Mouse (Mus musculus): Measurements from ENCODE around the gene Fkbp11. TPM values are rescaled to one million over a fixed set of nuclear protein-coding genes. Genes with fewer than 3 reads are reported as not detected.
A peak's percentile ranks its signal among the peaks of the same experiment; 100 is the strongest.

Gene Fkbp11
- total RNA-seq, 2 experiments from 2014 or later: 6.2 to 6.7 TPM

DNA sequence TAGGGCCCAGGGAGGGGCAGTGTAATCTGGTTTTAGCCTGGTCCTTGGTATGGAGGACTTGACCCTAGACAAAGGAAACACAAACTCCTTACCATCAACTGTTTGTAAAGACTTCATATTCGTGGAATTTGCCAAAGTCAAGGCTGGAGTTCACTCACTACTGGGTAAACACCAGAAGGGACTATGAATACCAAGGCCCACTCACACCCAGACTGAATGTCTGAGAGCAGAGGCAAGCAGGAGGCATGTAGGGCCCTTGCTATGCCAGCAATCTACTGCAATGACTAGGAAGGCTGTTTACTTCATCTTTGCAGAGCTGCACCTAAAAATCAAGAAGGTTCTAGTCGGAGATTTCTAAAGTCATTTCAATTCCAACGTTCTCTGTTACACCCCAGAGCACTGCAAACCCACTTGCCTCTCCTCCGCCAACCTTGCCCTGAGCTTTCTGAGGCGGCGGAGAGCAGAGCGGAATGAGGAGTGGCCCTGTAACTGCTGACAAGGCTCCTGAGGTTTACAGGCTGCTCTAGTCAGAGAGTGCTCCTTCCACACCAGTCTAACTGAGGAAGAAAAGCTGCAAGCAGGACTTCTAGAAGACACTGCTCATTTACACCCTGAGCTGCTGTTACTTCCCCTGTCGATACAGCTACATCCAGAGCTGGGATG is 14.9 kb upstream of the Fkbp11 start:
- intact Hi-C loops (cut with DNase I): no loop called here
- no peak for DNase-seq

DNA sequence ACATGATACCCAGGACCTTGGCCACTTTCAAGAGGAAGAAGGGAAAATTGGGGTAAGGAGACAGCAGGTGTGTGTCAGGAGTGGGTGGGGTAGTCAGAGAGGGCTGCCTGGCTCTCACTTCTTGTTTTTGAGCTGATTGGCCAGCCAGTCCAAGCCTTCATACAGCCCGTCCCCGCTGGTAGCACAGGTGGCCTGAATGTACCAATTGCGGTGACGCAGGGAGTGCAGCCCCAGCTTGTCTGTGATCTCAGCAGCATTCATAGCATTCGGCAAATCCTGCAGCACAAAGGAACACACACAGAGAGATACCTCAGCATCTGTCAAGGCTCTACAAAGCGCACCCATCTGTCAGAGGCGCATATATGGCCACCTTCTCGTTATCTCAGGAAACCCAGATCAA is 12.2 kb upstream of the Fkbp11 start:
- intact Hi-C loops (cut with DNase I): no loop called here
- no peak for DNase-seq

DNA sequence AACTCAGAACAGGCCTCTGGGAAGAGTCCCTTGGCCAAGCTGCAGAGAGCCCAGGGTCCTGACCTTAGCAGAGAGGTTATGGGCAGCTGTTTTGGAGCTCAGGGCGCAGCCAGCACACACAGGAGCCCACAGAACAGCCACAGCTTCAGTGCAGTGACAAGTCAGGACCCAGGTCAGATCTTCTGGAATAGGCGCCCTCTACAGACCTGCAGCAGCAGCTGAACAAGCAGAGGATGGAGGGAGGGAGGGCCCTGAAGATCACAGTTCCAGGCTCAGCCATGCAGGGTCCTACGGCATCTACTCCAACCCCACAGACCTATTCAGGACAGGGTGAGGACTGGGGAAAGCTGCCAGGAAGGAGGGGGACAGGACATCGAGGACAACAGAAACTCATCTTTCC is 10.8 kb upstream of the Fkbp11 start:
- intact Hi-C loops (cut with DNase I): no loop called here
- no peak for DNase-seq

DNA sequence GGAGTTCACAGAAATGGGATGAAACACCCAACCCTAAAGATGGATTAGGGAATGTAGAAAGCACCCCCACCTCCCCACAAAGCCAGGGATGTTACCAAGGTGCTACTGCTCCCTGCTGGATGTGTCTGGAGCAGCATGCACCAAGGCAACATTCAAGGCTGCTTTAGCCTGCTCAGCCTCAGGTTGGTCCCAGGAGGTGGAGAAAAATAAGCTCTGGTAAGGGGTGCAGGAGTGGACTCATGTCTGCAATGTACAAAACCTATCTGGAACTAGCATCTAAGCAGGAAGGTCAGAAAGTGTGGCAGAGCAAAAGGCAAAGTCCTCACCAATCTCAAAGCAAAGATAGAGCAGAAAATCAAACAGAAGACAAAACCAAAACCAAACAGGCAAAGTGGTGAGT is 9.9 kb upstream of the Fkbp11 start:
- peak; percentile 28 to 40 for DNase-seq
- intact Hi-C loops (cut with DNase I): no loop called here

DNA sequence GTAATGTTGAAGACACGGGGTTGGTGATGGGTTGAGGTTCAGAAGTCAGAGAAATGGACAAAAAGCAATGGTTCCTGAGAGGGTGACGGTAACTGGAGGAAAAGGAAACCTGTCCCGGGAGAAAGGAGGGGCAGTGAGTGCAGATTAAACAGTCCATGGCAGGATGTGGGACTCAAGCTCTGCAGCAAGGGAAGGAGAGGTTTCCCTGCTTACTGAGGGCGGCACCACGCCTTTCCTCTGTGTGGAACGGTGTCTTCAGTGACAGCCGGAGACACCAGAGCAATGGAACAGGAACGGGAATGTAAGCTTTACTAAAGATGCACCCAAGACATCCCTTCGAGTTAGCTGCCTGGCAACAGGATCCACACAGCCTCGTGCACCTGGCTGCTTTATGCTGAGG is 8.5 kb upstream of the Fkbp11 start:
- intact Hi-C loops (cut with DNase I): no loop called here

DNA sequence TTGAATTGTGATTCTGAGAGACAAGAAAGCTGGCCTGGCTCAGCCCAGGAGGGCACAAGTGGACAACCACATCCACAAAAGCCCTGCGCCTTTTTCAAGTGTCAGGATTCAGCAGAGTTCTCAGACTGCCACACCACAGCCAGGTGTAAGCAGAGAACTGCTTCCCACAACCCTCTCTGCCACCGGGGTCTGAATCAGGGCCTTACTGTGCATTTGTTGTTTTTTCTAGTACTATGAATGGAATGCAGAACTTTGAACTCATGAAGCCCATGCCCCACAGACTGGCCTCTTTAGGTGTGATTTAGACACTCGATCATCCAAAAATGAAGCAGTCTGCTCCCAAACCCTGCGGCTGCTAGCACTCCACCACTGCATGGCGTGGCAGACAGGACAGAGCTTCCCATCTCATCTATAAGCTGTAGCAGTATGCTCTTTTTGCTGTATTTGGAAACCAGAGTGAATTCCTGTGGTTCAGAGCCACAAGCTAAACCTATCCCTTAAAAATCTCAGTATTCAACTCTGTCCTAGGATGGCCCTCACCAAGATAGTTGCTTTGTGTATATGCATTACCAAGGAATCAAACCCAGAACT is 6.1 kb upstream of the Fkbp11 start:
- no peak for DNase-seq
- intact Hi-C loops (cut with DNase I): no loop called here

More for the DNA sequence above, 8.5 kb upstream of the Fkbp11 start:
- no peak for DNase-seq

DNA sequence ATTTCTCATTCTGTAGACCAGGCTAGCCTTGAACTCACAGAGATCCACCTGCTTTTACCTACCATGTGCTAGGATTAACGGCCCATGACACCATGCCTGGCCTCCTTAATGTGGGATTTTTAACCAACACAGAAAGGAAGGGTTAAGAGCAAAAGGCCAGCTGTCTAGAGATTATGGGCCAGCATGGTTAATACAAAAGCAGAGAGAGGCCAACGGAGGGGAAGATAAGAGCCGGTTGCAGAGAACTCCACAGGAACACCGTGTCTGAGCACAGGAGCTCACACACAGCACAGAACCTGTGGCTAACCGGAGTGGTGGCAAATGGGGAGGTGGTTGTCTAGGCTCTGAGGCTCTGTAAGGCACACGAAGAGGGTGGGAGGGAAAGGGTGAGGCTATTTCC is 5.4 kb upstream of the Fkbp11 start:
- DNase-seq: no peak
- intact Hi-C loops (cut with DNase I): no loop called here

DNA sequence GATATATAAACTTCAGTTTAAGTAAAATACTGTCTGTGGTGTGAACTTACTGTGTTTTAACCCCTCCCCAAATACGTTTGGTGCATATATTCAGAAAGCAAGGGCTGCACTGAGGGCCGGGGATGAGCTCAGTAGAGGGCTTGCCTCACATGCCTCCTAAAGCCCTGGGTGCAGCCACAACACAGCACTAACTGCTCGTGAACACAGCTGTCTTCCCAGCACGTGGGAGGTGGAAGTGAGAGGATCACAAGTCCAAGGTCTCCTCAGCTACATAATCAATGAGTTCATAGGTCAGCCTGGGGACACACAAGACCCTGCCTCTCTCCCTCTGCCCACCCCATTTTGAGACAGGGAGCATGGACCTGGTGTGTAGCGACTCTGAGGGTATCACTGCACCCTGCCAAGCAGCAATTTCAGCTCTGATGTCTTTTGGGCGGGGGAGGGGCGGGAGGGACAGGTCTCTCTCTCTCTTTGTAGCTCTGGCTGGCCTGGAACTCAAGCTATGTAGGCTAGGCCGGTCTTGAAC is 4.1 kb upstream of the Fkbp11 start:
- no peak for DNase-seq
- intact Hi-C loops (cut with DNase I): no loop called here

DNA sequence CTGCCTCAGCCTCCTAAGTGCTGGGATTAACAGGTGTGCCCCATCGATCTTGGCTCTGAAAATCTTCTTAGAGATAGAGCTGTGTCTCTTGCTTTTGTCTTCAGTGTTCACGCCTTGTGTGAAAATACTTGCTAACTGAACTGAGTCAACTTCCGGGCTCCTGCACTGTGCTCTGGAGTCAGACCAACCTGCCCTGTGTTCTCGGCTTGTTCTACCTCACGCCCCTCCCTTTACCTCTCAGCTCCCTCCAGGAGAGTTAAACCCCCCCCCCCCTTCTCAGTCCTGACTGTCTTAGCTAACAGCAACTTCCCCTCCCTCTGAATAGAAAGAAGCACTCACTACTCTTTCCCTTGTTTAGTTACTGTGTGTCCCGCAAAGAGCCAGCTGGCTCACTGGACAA is 2.8 kb upstream of the Fkbp11 start:
- intact Hi-C loops (cut with DNase I): no loop called here
- DNase-seq: no peak

DNA sequence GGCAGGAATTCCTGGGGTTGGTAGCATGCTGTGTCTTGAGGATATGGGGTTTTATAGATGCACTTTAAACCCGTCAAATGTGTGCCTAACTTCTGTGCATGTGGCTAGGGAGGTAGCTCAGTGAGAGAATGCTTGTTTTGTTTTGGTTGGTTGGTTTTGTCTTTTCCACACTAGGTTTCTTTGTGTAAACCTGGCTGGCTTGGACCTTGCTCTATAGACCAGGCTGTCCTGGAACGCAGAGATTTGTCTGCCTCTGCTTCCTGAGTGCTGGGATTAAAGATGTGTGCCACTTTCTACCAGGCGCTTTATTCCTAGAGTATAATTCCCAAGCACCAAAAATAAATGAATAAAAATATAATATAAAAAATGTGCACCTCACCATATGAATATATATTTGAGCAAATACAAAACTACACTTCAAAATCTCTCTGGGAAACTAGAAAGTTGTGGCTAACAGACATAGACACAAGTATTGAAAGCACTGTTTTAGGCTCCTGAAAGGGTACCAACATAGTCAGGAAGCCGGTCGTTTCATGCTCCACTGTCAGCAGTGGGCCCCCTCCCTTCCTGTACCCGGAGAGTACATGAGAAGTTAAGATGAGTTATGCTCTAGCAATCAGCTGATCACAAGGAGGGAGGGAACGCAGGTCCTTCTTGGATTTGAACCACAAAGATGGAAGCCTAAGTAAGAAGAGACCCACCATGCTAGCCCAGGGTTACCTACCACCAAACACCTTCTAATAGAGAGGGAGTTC is 2.0 kb upstream of the Fkbp11 start:
- intact Hi-C loops (cut with DNase I): no loop called here
- DNase-seq: no peak

DNA sequence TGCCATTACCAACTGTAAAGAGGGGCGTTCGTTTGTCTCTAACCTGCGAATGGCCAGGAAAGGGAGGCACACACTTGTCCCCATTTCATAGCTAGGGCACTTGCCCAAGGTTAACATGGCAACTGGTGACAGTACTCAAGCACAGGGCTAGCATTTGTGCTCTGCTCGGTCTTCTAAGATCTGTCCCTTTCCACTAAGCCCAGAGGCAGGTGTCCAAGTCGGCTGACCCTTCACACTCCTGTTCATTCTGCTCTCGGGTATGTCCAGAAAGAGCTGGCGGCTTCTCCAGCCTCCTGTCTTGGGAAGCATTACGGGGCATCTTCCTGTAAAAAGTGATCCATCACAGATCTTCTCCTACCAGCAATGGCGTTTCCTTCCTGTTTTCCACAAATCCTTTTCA is 368 bp upstream of the Fkbp11 start:
- intact Hi-C loops (cut with DNase I): no loop called here

DNA sequence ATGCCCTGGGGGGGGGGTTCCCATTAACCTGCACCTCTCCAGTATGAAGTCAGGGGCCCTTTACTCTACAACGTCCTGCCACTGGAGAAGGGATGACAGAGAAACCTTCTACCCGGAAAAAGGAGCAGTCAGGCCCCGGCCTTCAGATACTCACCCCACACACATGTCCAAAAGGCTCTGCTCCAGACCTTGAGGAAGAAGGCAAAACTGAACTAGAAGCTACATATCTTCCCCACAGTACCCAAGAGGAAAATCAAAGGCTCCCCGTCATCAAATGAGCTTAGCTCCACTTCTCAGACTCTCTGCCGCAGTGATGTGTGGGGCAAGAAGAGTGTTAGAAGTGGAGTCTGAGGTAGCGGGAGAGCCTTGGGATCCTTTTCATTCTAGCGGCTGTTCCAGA is 1.3 kb downstream of the Fkbp11 start:
- no peak for DNase-seq
- intact Hi-C loops (cut with DNase I): no loop called here

More for the DNA sequence above, 368 bp upstream of the Fkbp11 start:
- no peak for DNase-seq

DNA sequence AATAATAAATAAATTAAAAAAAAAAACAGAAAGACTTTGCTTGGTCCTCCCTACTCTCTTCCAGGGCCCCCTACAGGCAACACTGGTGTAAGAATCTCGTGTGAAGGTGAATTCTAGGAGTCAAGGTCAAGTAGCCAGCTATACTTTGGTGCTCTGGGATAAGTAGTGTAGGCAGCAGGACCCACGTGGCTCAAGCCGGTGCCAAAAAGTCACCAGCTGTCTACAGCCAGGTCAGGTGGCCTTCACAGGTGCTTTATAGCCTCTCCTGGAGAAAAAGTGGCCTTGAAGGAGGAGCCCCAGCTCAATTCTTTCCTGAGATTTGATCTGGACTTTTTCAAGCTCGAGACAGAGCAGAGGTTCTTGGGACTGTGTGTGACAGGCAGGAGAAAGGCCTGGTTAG is 1.9 kb downstream of the Fkbp11 start:
- intact Hi-C loops (cut with DNase I): no loop called here
- no peak for DNase-seq

DNA sequence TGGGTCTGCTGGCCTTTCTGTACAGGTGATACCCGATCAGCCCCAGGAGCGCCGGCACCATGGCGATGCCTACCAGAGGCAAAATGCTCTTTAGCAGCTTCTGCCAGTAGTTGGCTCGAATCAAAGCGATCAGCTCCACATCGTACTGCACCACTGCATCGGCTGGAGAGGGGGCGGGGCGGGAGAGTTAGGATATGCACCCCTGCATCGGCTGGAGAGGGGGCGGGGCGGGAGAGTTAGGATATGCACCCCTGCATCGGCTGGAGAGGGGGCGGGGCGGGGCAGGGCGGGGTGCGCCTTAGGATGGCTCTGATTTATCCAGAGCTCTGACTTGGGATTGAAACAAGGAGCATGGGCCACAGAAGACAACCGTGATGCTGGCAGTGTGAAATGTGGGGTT is 3.6 kb downstream of the Fkbp11 start:
- intact Hi-C loops (cut with DNase I): no loop called here
- no peak for DNase-seq

DNA sequence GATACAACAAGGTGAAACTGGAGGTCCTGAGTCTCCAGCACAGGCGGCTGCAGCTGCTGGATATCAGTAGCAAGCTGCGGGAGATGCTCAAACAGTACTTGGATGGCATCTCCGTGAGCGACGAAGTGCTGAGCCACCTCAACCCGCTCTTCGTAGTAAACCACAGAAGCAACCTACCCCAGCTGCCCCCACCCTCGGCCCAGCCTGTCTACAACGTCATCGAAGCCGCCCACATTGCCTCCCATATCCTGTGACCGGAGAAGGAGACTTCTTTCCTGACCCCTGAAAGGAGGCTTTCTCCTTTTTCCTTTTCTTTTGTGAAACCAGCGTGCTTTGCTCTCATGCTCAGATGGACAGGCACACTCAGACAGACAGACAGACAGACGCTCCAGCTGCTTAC is 5.1 kb downstream of the Fkbp11 start:
- no peak for DNase-seq

DNA sequence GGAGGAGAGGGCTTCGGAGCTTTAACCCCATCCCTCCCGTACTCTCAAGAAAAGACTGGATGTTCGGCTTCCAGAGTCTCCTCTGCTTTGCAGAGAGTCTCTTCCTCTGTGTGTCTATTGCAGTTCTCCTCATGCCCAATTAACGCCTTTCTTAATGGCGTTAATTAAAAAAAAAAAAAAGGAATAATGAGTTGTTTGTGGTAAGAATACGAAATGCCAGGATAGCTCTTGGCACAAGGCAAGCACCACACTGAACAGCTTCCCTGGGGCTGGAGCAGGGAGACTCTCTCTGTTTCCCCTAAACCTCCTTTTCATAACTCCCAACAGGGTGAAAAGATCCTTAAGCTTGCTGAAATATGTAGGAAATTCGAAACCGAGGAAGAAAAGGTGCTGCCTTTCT is 5.8 kb downstream of the Fkbp11 start:
- no peak for DNase-seq
- intact Hi-C loops (cut with DNase I): no loop called here

More for the DNA sequence above, 5.1 kb downstream of the Fkbp11 start:
- intact Hi-C loops (cut with DNase I): no loop called here

DNA sequence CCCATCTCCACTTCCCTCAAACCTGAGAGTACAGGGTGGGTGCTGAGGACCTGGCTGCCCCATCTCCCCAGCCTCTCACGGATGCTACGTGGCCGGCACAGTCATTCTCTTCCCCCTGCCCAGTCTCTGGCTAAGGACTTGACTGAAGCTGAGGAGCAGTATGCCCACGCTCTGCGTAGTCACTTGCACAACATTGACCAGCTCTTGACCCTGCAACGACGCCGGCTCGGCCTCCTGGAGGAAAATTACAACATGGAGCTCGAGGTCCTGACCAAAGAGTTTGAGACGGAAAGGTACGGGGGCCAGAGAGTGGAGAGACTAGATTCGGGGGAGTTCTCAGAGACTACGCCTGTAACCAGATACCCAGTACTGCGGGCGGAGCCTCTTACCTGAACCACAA is 10.7 kb downstream of the Fkbp11 start:
- intact Hi-C loops (cut with DNase I): no loop called here
- DNase-seq: no peak

DNA sequence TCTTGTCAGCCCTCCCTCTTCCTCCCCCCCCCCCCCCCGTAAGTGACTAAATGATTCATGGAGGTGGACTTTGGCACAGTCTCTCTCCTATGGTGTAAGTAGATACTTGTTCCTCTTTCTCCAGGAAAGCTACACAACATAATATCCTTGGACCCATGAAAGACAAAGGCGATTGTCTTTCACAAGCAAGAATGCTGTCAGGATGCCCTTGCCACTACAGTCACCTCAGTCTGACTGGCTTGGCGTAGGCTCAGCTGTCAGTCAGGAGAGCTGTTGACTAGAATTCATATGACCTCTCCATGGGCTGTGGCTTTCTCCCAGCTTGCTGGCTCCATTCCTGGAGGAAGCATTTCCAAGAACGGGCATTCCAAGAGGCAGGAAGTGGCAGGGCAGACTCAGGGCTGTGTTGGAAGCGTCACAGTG is 13.8 kb downstream of the Fkbp11 start:
- peak; percentile 43 to 47 for DNase-seq
- intact Hi-C loops (cut with DNase I): loop anchor here (5.0 kb wide), 1 partner anchor 78 kb away; no protein-coding TSS in a partner anchor

DNA sequence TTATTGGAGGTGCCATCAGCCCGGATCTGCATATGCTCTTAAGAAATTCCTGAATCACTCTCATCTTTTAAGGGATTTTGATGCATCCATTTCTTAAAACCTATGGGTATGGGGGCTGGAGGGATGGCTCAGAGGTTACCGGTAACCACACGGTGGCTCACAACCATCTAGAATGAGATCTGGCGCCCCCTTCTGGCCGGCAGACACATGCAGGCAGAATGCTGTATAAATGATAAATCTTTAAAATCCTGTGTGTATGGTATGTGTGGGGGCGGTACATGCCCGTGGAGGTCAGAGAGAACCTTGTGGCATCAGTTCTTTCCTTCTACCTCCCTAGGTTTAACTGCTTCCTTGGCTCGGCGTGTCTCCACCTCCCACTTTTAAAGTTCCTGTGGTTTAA is 17.6 kb downstream of the Fkbp11 start:
- intact Hi-C loops (cut with DNase I): loop anchor here (5.0 kb wide), 1 partner anchor 82 kb away; no protein-coding TSS in a partner anchor
- DNase-seq: peak; percentile 60 to 76

DNA sequence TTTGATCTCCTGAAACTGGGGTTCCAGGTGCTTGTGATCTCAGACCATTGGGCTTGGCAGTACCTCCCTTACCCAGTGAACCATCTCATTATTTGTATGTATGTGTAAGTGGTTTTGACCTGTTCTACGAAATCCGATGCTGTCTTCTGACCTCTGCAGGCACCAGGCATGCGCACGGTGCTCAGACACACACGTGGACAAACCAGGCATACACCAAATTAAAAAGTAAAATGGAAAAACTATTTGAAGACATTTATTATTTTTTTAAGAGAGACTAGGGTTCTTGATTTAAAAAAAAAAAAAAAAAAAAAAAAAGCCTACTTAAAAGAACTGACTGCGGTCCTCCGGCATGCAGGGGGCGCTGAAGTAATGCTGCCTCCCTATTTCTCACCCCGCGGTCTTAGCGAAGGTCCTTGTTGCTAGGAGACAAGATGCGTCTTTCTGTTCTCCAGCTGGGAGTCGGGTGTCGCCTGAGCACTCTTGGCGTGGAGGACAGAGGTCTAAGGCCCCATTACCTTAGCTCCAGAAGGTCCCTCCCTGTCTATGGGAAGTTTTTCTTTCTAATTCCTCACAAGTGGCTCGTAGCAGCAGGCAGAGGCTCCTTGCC is 20.1 kb downstream of the Fkbp11 start, which contains the start of gene Ccdc65:
TSS of gene Ccdc65 (plus strand) at position 442 of the 607 bp plus-strand sequence.
- DNase-seq: peak; percentile 77 to 84
- intact Hi-C loops (cut with DNase I): no loop called here

DNA sequence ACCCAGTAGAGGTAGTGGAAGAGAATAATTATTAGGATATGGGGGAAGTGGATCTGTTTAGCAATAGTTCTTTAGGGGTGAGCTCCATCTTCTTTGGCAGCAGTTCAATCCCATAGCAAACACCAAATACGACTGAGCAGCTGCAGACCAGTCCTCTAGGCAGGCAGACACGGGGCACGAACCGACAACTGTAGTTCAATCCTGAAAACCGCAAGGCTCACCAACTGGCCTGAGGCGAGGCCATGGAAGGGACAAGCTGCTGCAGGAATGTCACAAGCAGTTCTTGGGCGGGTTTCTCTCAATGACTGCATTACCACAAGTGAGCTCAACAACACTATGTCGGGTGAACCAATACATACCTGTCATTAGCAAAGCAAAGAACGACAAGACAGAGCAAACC is 23.7 kb downstream of the Fkbp11 start:
- intact Hi-C loops (cut with DNase I): no loop called here
- no peak for DNase-seq

Data from heart, postnatal 36 days (tissue).